Mouse (Mus musculus) testis, adult 2 months (tissue): ENCODE results near the gene Spib. TPM values are rescaled to one million over a fixed set of nuclear protein-coding genes. Genes with fewer than 3 reads are reported as not detected.

Experiments
- H3K27ac ChIP-seq: fragments of 200-500 bp; 2 replicates; pipeline ENCODE4 v1.5.1; 2012; ENCODE audit warnings: low read depth, low read length; ENCODE audit not compliant: control insufficient read depth, insufficient read depth
- H3K27me3 ChIP-seq: fragments of 200-500 bp; 2 replicates; pipeline ENCODE4 v1.6.1; 2012; ENCODE audit warnings: mild to moderate bottlenecking, low read length, moderate library complexity; ENCODE audit not compliant: control insufficient read depth, insufficient read depth
- H3K36me3 ChIP-seq: fragments of 200-500 bp; 2 replicates; pipeline ENCODE4 v1.6.1; 2012; ENCODE audit warnings: mild to moderate bottlenecking, low read length; ENCODE audit not compliant: control insufficient read depth, insufficient read depth
- H3K4me1 ChIP-seq: fragments of 200-500 bp; 2 replicates; pipeline ENCODE4 v1.6.1; 2012; ENCODE audit warnings: low read length; ENCODE audit not compliant: control insufficient read depth, insufficient read depth
- H3K4me3 ChIP-seq: fragments of 200-500 bp; 2 replicates; pipeline ENCODE4 v1.5.1; 2012; ENCODE audit warnings: low read depth, mild to moderate bottlenecking, low read length, moderate library complexity, mixed read lengths; ENCODE audit not compliant: control insufficient read depth
- CTCF ChIP-seq: fragments of 200-500 bp; IDR thresholded peaks from 2 replicates; pipeline ENCODE4 v1.5.1; 2012; ENCODE audit warnings: low read depth, mild to moderate bottlenecking, inconsistent platforms, low read length, moderate library complexity; ENCODE audit not compliant: control insufficient read depth, insufficient read depth, insufficient replicate concordance
- POLR2A ChIP-seq: fragments of 200-500 bp; IDR thresholded peaks from 2 replicates; pipeline ENCODE4 v1.6.1; 2012; ENCODE audit warnings: low read depth, mild to moderate bottlenecking, inconsistent platforms, low read length, moderate library complexity; ENCODE audit not compliant: control insufficient read depth
- polyA plus RNA-seq: library from polyadenylated mRNA; depleted of rRNA; stranded (reverse); fragments of >200 nt; gene quantifications from 2 replicates; pipeline ENCODE4 v1.2.3, GENCODE M21; 2012; rRNA removed

Gene Spib
- polyA plus RNA-seq = 0.15 and 0.16 TPM in 2 replicates

DNA sequence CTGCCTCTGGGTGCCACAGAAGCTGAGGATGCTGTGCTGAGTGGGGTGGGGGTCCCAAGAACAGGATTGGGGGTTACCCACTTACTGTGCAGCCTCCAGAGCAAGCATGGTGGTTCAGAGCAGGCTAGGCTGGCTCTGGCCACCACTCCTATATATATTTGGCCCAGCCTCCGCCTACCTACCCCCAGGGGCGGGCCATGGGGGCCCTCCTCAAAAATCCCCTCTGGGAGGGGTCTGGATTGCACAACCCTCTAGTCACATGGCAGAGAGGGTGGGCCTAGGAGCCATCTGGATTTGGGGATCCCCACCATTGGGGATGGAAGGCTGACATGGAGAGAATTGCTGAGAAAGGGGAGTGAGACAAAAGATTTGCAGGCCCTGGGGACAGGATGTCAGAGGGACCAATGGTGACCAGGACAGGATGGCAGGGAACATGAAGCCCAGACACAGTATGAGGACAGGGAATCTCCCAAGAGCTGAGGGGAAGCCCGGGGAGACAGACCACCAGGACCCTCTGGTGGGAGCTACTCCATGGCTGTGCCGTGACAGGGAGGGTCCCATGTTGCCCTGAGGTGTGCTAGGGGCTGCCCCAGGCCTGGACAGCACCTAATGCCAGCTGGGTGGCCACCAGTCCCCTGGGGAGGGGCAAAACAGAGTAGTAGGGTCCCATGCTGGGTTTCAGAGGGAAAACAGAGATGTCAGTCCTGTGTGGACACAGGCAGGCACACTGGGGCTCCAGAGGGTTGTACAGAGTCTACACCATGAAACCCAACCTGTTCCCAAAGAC is at the start of gene Spib:
Gene Spib (minus strand): TSS at position 126 of the 787 bp plus-strand sequence.
- Histone ChIP-seq H3K36me3 (no peaks in the 10 kb centered on the region), H3K4me1 (peaks cover 10% of the 10 kb centered on the region), H3K4me3 (no peak within 1 kb of the TSS), H3K27me3 (no peaks in the 10 kb centered on the region), H3K27ac (no peak within 1 kb of the TSS)
- TF ChIP-seq POLR2A = no peak
- TF ChIP-seq CTCF = no peak

DNA sequence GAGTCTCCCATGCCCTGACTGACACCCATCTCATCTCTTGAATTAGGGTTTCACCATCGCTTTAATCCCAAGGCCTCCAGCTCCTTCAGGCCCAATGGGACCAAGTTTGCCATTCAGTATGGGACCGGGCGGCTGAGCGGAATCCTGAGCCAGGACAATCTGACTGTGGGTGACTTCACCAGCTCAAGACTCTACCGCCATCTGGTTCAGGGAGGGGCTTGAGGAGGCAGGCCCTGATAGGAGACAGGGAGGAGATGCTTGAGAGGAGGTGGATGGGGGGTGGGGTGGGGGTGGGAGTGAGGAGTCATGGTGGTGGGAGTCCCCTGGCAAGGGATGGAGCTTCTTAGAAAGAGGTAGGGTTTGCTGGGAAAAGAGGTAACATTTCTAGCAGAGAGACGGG is 49.8 kb upstream of the Spib start:
- Histone ChIP-seq H3K4me3 (no peak overlapping the region), H3K36me3 (no peaks in the 10 kb centered on the region; the same call in 1 of the 2 replicates), H3K27ac (no peak overlapping the region), H3K4me1 (peaks cover 20% of the 10 kb centered on the region), H3K27me3 (no peaks in the 10 kb centered on the region)
- no peak for TF ChIP-seq CTCF
- TF ChIP-seq POLR2A = no peak

DNA sequence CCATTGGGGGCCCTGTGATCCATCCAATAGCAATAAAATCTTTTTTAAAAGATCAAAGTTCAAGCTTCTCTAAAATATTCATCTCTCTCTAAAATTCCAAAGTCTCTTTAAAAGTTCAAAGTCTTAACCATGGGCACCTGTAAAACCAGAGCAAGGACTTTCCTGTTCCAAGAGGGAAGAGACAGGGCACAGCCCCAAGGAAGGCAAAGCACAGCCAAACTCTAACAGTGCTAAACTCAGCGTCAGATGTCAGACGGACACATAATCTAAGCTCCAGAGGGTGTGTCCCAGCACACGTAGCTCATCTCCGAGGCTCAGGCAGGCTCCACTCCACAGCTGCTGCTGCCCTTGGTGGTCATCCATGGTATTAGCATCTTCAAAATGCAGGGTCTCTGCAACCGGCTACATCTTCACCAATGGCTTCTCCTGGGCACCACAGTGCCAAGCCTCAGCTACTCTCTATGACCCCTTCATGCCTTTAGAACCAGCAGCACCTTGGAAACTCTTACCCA is 44.5 kb upstream of the Spib start:
- Histone ChIP-seq H3K27ac (no peak overlapping the region), H3K4me3 (no peak overlapping the region), H3K27me3 (no peaks in the 10 kb centered on the region), H3K4me1 (peaks cover 5% of the 10 kb centered on the region), H3K36me3 (no peaks in the 10 kb centered on the region; the same call in 1 of the 2 replicates)
- TF ChIP-seq POLR2A (no peak), CTCF (no peak)

DNA sequence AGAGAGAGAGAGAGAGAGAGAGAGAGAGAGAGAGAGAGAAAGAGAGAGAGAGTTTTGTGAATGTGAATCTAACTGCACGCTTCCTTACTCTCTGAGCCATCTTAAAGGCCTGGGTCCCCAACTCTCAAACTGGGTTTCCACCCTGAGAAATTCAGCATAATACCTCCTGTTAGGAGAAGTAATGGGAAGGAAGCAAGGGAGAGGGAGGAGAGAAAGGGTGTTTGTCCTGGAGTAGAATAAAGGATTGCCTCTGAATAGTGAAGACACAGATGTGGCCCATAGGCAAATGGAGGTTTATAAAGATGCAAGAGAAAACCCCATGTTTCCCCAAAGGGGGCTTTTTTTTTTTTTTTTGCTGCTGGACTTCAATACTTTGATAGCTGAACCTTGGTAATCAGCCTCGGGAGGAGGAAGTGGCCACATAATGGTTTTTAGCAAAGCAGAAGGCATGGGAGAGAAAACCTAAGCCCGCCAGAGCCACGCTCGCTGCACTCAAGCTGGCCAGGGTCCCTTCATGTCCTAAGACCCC is 41.1 kb upstream of the Spib start:
- no peaks in the 10 kb centered on the region for H3K27me3 ChIP-seq
- TF ChIP-seq CTCF = no peak
- TF ChIP-seq POLR2A = no peak
- H3K4me3 ChIP-seq = no peak overlapping the region

DNA sequence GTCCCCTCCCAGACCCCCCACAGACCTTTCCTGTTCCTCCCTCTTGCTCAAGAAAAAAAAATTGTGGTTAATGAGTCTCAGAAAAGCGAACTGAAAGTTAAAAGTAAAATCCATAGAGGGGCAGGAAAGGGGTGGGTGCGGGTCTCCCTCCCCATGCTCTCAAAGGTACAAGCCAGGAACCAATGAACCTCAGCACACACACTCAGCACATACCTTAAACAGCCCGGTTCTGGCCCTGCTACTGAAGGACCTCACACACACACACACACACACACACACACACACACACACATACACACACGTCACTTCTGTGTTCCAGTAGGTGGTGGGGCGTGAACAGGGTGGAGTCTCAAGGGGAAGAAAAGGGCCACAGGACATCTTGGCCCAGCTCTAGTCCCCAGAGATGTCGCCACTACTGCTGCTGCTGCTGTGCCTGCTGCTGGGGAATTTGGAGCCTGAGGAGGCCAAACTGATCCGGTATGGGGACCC is 40.4 kb upstream of the Spib start, which contains the start of gene Napsa:
Gene Napsa (plus strand): TSS at position 168 of the 489 bp plus-strand sequence.
- TF ChIP-seq POLR2A = no peak
- no peaks in the 10 kb centered on the region for H3K4me1 ChIP-seq
- H3K27ac ChIP-seq = no peak within 1 kb of the TSS
- no peaks in the 10 kb centered on the region for H3K36me3 ChIP-seq
- H3K27me3 ChIP-seq = no peaks in the 10 kb centered on the region
- no peak within 1 kb of the TSS for H3K4me3 ChIP-seq

More for the DNA sequence above, 41.1 kb upstream of the Spib start:
- no peaks in the 10 kb centered on the region for H3K4me1 ChIP-seq
- H3K27ac ChIP-seq = no peak overlapping the region
- no peaks in the 10 kb centered on the region for H3K36me3 ChIP-seq

DNA sequence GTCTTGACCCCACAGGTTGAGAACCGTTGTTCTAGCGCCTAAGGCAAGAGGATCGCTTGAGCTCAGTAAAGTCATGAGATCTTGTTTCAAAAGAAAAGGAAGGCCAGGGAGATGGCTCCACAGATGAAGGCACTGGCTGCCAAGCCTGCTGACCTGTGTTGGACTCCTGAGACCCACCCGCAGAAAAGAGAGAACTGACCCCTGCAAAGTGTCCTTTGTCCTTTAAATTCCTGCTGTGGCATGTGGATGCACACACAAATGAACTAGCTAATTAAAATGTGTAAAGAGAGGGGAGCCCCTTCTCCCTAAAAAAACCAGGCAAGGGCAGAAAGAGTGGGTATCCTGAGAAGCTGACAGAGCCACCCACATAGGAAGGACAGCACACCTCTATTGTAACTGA is 39.9 kb upstream of the Spib start:
- Histone ChIP-seq H3K27ac (no peak overlapping the region), H3K4me1 (no peaks in the 10 kb centered on the region), H3K36me3 (no peaks in the 10 kb centered on the region), H3K27me3 (no peaks in the 10 kb centered on the region), H3K4me3 (no peak overlapping the region)
- TF ChIP-seq CTCF (no peak), POLR2A (no peak)

DNA sequence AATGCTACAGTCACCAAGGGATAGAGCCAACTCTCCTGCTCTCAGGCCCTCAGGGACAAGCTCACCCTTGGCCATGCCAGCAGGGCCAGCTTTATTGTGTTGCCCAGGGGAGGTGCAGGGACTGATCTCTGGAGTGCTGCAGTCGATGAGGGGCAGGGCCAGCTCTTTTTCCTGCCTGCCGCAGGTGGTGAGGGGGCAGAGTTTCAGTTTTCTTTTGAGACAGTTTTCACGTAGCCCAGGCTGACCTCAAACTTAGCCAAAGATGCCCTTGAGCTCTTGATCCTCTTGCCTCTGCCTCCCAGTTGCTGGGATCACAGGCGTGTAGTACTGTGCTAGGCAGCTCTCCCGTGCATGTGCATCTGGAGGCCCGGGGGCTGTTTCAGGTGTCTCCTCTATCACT is 39.1 kb upstream of the Spib start:
- TF ChIP-seq CTCF (no peak), POLR2A (no peak)
- Histone ChIP-seq H3K4me3 (no peak overlapping the region), H3K27ac (no peak overlapping the region), H3K4me1 (no peaks in the 10 kb centered on the region), H3K27me3 (no peaks in the 10 kb centered on the region), H3K36me3 (no peaks in the 10 kb centered on the region)
